Mouse (Mus musculus) ovary, postnatal 14 days (tissue): ENCODE results near the gene Kri1.
"Not testable (repeated sequence)": the region's sequence is repeated elsewhere in the genome, so short reads cannot be mapped to it uniquely, and the experiment has no call there.

Source experiments
- DNase-seq: peaks from one replicate; pipeline ENCODE4 v3.0.0; 2022; ENCODE audit warnings: low spot score

Kri1 gene

GRCm38 (mm10) chr9:21315421-21315820 lies 27.7 kb upstream of the Kri1 start:
- no peak for DNase-seq

DNA sequence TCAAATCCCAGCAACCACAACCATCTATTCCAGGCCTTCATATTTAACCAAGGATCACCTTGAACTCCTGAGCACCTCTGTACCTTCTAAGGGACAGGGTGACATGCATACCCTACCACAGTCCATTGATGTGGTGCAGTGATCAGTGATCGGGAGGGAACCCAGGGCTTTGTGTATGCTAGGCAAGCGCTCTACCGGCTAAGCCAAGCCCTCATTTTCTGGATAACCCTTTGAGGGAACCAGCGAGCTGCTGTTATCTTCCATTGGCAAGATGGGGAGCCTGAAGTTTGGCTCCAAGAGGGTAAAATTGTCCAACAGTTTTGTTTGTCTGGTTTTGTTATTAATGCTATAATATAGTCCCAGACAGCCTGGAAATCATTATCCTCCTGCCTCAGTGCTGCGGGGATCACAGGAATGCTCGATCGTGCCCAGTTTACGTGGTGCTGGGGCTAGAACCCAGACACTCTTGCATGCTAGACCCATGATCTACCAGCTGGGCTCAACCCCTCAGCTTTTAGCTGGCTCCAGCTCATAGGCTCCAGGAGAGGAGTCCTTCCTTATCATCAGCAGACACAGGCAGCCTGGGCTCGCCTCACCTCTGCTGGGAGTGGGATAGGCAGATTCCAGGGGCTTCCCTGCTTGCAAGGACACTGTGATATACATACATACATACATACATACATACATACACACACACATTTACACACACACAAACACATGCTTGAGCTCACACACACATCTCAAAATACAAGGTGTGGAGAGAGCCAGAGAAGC lies 26.8 kb upstream of the Kri1 start:
- DNase-seq, result no peak

DNA sequence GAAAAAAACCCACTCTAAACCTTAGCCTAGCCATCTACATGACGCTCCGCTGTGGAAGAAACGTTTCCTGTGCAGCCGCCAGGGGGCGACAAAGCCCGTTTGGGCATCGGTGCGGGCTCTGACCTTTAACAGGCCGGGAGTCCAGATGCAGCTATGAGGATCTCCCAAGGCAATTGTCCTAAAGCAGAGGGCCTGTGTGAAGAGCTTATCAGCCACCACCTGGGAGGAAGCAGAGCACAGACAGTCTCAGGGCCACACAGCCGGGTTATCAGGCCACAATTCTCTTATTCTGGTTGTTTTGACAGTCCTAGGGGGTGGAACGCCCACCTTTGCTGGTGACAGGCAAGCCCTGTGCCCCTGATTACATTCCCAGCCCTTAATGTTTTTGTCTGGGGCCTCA lies 25.6 kb upstream of the Kri1 start:
- peak; percentile 89 for DNase-seq

- DNase-seq, result peak; percentile 23
Observed at GRCm38 (mm10) chr9:21312134-21312533, 24.4 kb upstream of the Kri1 start, which contains the start of gene Ap1m2. Gene Ap1m2, minus strand, starts transcription at chr9:21312337.

- DNase-seq, result no peak
Observed at GRCm38 (mm10) chr9:21311695-21312094, 23.9 kb upstream of the Kri1 start.

- DNase-seq, result no peak
Observed at GRCm38 (mm10) chr9:21309150-21309741, 21.5 kb upstream of the Kri1 start.

- DNase-seq, result no peak
Observed at GRCm38 (mm10) chr9:21305065-21305464, 17.3 kb upstream of the Kri1 start.

DNA sequence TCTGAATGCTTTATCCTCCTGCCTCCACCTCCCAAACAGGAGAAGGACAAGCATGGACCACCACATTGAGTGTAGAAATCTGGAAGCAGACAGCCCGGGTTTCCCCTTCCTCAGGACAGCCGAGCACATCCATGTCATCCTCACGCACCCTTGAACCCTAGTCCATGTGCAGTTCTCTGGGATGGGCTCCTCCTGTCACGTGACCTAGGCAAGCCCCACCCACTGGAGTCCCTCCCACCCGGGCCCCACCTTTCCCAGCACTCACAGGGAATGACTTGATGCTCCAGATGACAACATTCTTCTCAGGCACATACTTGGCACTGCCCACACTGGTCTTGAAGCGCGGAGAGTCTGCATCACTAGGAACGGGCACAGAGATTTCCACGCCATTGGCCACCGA lies 11.2 kb upstream of the Kri1 start:
- no peak for DNase-seq

GRCm38 (mm10) chr9:21292271-21292670 lies 4.5 kb upstream of the Kri1 start:
- DNase-seq, result no peak

GRCm38 (mm10) chr9:21291868-21292267 lies 4.1 kb upstream of the Kri1 start:
- not testable (repeated sequence) for DNase-seq

GRCm38 (mm10) chr9:21291022-21291787 lies 3.4 kb upstream of the Kri1 start, which contains the start of gene Cdkn2d:
Gene Cdkn2d, minus strand, starts transcription at chr9:21291407.
- DNase-seq, result peak; percentile 97

DNA sequence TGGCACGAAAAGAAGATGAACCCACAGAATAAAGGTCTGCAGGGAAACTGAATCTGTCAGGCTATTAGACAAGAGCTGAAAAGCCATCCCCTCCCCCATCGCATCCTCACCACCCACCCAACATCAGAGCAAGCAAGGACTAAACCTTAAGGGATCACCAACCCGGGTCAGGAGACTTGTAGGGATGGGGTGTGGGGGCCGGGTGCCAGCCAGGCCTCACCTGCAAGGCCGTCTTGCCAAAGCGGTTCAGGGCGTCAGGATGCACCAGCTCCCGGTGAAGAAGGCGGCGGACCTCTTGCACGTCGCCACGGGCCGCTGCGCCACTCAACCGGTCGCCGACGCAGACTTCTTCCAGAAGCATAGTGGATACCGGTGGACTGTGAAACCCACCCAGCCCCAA lies 2.8 kb upstream of the Kri1 start:
- peak; percentile 24 for DNase-seq

GRCm38 (mm10) chr9:21289337-21289671 lies 1.5 kb upstream of the Kri1 start:
- DNase-seq, result no peak

- DNase-seq, result no peak
Observed at GRCm38 (mm10) chr9:21288404-21289336, 901 bp upstream of the Kri1 start.

DNA sequence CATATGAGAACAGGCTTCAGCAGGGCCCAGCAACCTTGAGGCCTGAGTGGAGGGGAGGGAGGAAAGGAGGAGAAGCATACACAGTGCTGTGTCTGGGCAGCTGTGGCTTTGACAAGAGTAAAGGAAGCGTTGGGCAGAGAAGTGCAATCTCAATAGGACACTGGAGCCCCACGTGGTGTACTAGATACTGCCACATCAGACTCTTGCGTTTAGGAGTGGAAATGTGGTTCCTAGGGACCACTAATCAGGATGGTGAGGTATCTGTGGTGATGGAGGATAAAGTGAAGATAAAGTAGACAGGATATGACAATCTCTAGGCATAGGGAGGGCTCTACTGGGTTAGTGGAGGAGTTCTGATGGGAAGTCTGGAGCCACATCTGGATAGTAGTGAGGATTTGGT lies 1.0 kb downstream of the Kri1 start:
- no peak for DNase-seq

DNA sequence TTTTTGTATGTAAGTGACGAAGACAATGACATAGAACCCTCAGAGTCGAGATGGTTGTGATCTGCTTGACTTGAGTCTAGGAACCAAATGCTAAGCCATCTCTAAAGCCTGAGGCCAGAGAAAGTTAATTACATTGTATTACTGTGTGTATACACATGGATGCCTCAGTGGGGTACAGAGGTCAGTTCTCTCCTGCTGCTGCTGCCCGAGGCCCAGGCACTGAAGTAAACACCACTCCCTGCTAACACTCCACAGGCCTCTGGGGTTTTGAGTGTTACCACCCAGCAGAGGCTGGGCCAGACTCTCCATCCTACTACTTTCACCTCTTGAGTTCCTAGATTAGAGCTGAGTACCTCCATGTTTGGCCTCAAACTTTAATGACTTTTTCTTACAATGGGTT lies 3.8 kb downstream of the Kri1 start:
- no peak for DNase-seq

GRCm38 (mm10) chr9:21283591-21283990 lies 4.2 kb downstream of the Kri1 start:
- DNase-seq, result no peak

DNA sequence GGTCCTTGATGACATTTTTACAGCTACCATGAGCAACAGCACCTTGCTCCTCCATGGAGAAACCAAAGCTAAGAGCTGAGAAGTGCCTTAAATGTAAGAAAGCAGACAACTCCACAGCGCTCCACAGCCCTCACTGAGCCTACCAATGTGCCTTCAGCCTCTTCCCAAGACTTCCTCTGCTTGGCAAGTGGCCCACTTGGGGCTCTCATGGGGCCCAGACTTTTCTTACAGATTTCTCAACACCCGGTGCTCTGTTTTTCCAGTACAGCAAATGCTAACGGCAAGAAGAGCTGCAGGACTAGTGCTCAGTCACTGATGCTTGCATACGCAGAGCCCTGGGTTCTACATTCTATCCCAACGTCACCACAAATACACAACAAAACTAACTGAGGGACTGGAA lies 10.0 kb downstream of the Kri1 start:
- DNase-seq, result no peak

DNA sequence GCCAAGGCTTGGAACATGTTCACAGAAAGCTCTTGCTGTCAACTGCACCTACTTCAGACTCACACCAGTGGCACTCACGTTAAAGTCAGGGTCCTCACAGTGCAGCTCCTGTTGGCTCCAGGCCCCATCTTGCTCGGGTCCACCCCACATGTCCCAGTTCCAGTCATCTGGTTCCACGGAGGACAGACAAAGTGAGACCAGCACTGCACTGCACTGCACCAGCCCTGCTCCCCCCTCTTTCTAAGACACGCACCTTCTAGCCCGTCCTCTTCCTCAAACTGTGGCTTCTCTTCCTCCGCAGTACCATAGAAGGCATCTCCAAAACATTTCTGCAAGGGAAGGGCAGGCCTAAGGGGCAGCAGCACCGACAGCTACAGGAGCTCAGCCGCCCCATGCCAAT lies 11.5 kb downstream of the Kri1 start:
- no peak for DNase-seq

DNA sequence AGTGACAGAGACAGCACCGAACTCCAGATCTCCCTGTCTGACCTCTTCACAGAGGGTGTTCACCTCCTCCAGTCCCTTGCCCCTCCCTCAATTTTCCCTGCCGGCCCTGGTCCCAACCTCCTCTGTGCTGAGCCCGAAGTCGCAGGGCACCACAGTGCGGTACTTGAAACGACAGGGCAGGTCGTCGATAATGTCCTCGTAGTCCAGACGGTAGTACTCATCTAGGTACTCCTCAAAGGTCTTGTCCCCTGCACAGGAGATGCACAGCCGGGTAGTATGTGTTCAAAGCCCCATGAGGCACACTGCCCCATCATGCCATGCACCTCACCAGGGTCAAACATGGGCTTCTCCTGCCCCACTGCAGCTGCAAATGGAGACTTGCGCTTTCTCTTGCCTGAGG lies 12.0 kb downstream of the Kri1 start:
- no peak for DNase-seq

DNA sequence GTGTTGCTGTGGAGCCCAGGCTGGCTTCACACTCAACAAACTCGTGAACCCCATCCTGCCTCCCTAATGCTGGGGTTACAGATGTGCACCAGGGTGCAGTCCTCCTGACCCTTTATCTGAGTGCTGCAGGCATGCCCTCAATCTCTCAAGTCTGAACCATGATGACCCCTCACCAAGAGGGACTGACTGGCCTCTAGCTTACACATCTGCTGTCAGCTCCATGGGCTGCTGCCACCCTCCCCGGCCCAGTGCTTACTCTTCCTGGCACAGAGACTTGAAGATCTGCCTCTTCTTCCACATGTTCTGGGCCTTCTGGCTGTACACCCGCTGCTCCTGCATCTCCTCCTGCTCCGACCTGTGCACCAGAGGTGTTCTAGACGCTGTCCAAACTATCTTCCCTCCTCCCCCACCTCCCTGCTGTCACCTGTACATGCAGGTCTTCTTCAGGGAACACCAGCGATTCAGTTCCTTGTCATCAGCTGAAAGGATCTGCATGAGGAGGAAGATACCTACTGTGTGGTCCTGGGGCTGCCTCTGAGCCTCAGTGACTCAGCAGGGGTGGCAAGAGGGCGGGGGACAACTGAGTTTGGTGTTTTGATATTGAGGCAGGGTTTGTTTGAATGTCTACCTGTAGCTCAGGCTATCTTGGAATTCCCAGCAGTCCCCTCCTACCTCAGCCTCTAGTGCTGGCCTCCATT lies 12.6 kb downstream of the Kri1 start:
- no peak for DNase-seq
